Mouse (Mus musculus): ENCODE results near the gene Mras.

Gene Mras

DNA sequence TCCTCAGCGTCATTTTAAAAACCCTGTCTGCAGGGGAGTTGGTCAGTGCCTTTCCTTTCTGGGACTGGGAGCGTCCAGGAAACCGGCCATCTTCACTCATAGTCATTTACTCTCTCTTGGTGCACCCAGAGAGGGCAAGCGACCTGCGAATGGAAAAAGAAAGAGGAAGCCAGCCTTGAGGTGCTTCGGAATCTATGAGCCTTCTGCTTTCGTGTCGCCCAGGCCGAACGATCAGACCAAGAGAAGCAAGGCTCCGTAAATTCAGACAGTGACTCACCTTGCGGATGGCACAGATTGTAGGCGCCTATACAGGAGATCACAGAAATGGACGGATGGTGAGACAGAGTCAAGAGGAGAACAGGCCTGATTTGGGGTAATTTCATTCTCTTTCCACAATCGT is 78.2 kb downstream of the Mras start:
- no peak for DNase-seq (ENCODE audit: low spot score in 2 of 2)

GRCm38 (mm10) chr9:99357921-99358692 is 79.1 kb downstream of the Mras start, which contains the start of gene Esyt3:
TSS of gene Esyt3 (minus strand) at chr9:99358557.
- peak; percentile 56 to 71 for DNase-seq (ENCODE audit: low spot score in 2 of 2)

DNA sequence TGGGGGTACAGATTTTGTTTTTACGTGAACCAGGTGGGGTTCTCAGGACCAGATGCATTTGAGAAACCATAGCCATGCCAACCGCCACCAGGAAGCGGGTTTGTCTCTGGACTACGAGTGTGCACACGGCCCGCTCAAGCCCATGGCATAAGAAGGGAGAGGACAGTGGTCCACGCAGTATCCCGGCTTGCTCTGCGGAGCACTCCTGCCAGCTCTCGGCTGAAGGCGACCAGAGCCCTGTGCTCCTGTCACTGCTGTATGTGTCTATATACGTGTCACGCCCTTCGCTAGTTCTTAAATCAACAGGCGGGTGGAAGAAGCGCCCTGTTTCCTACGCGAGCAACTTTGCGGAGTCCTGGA is 79.6 kb downstream of the Mras start:
- DNase-seq (ENCODE audit: low spot score in 2 of 2) = no peak

GRCm38 (mm10) chr9:99355971-99356370 is 81.2 kb downstream of the Mras start:
- DNase-seq (ENCODE audit: low spot score in 2 of 2) = no peak

- DNase-seq (ENCODE audit: low spot score in 2 of 2) = no peak
Observed at GRCm38 (mm10) chr9:99354796-99355195, 82.4 kb downstream of the Mras start.

- DNase-seq (ENCODE audit: low spot score in 2 of 2) = no peak
Observed at GRCm38 (mm10) chr9:99353390-99353789, 83.8 kb downstream of the Mras start.

GRCm38 (mm10) chr9:99352964-99353363 is 84.2 kb downstream of the Mras start:
- no peak for DNase-seq (ENCODE audit: low spot score in 2 of 2)

- no peak for DNase-seq (ENCODE audit: low spot score in 2 of 2)
Observed at GRCm38 (mm10) chr9:99345351-99345792, 91.8 kb downstream of the Mras start.

- DNase-seq (ENCODE audit: low spot score in 2 of 2) = no peak
Observed at GRCm38 (mm10) chr9:99341600-99341999, 95.6 kb downstream of the Mras start.

DNA sequence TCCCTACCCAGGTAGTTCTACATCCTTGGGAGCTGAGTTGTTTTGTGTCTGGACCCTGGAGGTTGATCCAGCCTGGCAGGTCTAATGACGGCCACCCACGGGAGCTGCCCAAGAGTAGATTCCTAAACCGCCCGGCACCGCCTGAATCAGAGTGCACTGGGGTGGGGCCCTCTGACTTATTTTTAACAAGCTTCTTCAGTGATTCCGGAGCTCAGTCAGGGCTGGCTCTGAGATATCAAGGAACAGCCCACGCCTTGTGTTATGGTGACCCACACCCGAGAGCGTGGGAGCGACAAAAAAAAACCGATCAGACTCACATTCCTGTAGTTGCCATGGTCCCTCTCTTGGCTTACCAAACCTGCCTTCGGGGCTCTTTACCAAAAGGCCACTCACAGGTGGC is 97.1 kb downstream of the Mras start:
- DNase-seq (ENCODE audit: low spot score in 2 of 2) = no peak

GRCm38 (mm10) chr9:99339182-99339581 is 98.0 kb downstream of the Mras start:
- DNase-seq (ENCODE audit: low spot score in 2 of 2) = no peak

- DNase-seq (ENCODE audit: low spot score in 2 of 2) = no peak
Observed at GRCm38 (mm10) chr9:99338293-99338692, 98.9 kb downstream of the Mras start.

DNA sequence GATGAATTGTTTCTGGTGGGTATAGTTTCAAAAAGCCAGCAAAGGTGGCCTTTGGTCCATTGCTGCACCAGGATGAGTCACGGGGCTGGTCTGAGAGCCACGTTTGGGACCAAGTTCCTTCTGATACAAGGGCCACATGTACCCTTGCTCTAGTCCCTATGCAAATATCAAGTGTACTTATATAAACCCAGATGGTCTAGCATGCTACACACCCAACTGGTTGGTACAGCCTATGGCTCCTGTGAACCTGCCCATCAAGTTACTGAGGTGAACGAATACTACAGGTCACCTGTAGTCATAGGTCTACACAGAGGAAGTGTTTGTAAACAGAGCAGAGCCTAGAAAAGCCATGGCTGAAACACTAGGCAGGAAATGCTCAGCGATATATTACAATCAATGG is 100.6 kb downstream of the Mras start:
- DNase-seq (ENCODE audit: low spot score in 2 of 2) = no peak
